Mouse (Mus musculus) MEL (cell line): ENCODE results near the gene Slc5a5. TPM values are rescaled to one million over a fixed set of nuclear protein-coding genes. Genes with fewer than 3 reads are reported as not detected.

Experiments
- DNase-seq: peaks from one replicate; pipeline ENCODE4 v3.0.0; 2011; ENCODE audit warnings: low read depth, low spot score
- H3K27ac ChIP-seq: 2 replicates; pipeline ENCODE4 v1.5.1; 2012; ENCODE audit warnings: low read depth, mild to moderate bottlenecking, control low read depth, low read length, moderate library complexity; ENCODE audit not compliant: control insufficient read depth
- H3K27me3 ChIP-seq, 2 experiments: fragments of 150-350 bp in 1 of 2; sonication (generic) in 1 of 2; 2 replicates each; pipeline ENCODE4 v1.6.1; 2012; ENCODE audit warnings: low read length in 2 of 2, mild to moderate bottlenecking in 2 of 2, improper control_type of control experiment in 1 of 2, moderate library complexity in 1 of 2; ENCODE audit not compliant: insufficient read depth in 2 of 2, control insufficient read depth in 1 of 2
- H3K36me3 ChIP-seq, 2 experiments: 2 replicates each; pipeline ENCODE4 v1.6.1; 2012 to 2014; ENCODE audit warnings: low read length in 2 of 2, improper control_type of control experiment in 1 of 2, inconsistent platforms in 1 of 2, mild to moderate bottlenecking in 1 of 2; ENCODE audit not compliant: insufficient read depth in 2 of 2, control insufficient read depth in 1 of 2
- H3K4me1 ChIP-seq, 2 experiments: fragments of 150-350 bp in 1 of 2; sonication (generic) in 1 of 2; 2 replicates each; pipeline ENCODE4 v1.6.1; 2012; ENCODE audit warnings: low read length in 2 of 2, improper control_type of control experiment in 1 of 2, mild to moderate bottlenecking in 1 of 2; ENCODE audit not compliant: insufficient read depth in 2 of 2, control insufficient read depth in 1 of 2
- H3K4me3 ChIP-seq, 2 experiments: fragments of 150-350 bp in 1 of 2; sonication (generic) in 1 of 2; 2 replicates each; pipeline ENCODE4 v1.5.1; 2012; ENCODE audit warnings: low read depth in 2 of 2, low read length in 2 of 2, mild to moderate bottlenecking in 2 of 2, moderate library complexity in 2 of 2, control low read depth in 1 of 2, improper control_type of control experiment in 1 of 2; ENCODE audit not compliant: control insufficient read depth in 1 of 2, insufficient read depth in 1 of 2
- H3K79me2 ChIP-seq: 2 replicates; pipeline ENCODE4 v1.6.1; 2012; ENCODE audit warnings: mild to moderate bottlenecking, low read length, moderate library complexity; ENCODE audit not compliant: control insufficient read depth, poor library complexity, insufficient read depth
- H3K9ac ChIP-seq: 2 replicates; pipeline ENCODE4 v1.6.1; 2012; ENCODE audit warnings: low read depth, mild to moderate bottlenecking, control low read depth, low read length, moderate library complexity; ENCODE audit not compliant: control insufficient read depth, poor library complexity, severe bottlenecking
- H3K9me3 ChIP-seq: fragments of 150-350 bp; sonication (generic); replicated peaks from 2 replicates; pipeline ENCODE4 v1.6.1; 2012; ENCODE audit warnings: mild to moderate bottlenecking, low read length, improper control_type of control experiment, moderate library complexity; ENCODE audit not compliant: insufficient read depth
- BHLHE40 ChIP-seq: IDR thresholded peaks from 2 replicates; pipeline ENCODE4 v1.6.1; 2012; ENCODE audit warnings: low read depth, mild to moderate bottlenecking, inconsistent platforms, low read length, improper control_type of control experiment, borderline replicate concordance
- CTCF ChIP-seq, 3 experiments: IDR thresholded peaks in 2 of 3; conservative IDR thresholded peaks in 1 of 3; 2 replicates each; pipeline ENCODE4 v1.5.1; 2011 to 2012; ENCODE audit warnings: low read length in 3 of 3, low read depth in 2 of 3, mild to moderate bottlenecking in 2 of 3, improper control_type of control experiment in 1 of 3, inconsistent platforms in 1 of 3, mixed read lengths in 1 of 3, moderate library complexity in 1 of 3; ENCODE audit not compliant: control insufficient read depth in 1 of 3, insufficient read depth in 1 of 3, poor library complexity in 1 of 3, severe bottlenecking in 1 of 3
- ELF1 ChIP-seq: IDR thresholded peaks from 2 replicates; pipeline ENCODE4 v1.6.1; 2014; ENCODE audit warnings: low read depth, mild to moderate bottlenecking, inconsistent platforms, low read length, improper control_type of control experiment, moderate library complexity
- GABPA ChIP-seq: IDR thresholded peaks from 2 replicates; pipeline ENCODE4 v1.6.1; 2012; ENCODE audit warnings: low read depth, mild to moderate bottlenecking, inconsistent platforms, low read length, improper control_type of control experiment, moderate library complexity
- GATA1 ChIP-seq: IDR thresholded peaks from 2 replicates; pipeline ENCODE4 v1.6.1; 2011; ENCODE audit warnings: low read depth, low read length, improper control_type of control experiment
- HCFC1 ChIP-seq: IDR thresholded peaks from 2 replicates; pipeline ENCODE4 v1.6.1; 2012; ENCODE audit warnings: low read depth, mild to moderate bottlenecking, inconsistent platforms, low read length, improper control_type of control experiment, moderate library complexity
- JUND ChIP-seq: IDR thresholded peaks from 2 replicates; pipeline ENCODE4 v1.6.1; 2011; ENCODE audit warnings: low read depth, mild to moderate bottlenecking, improper control_type of control experiment, low read length
- KAT2A ChIP-seq: conservative IDR thresholded peaks from 2 replicates; pipeline ENCODE4 v1.6.1; 2012; ENCODE audit warnings: low read depth, low read length, improper control_type of control experiment, inconsistent platforms
- MAFK ChIP-seq: IDR thresholded peaks from 2 replicates; pipeline ENCODE4 v1.6.1; 2011; ENCODE audit warnings: low read depth, mild to moderate bottlenecking, low read length, improper control_type of control experiment, borderline replicate concordance
- MAX ChIP-seq: IDR thresholded peaks from 2 replicates; pipeline ENCODE4 v1.6.1; 2011; ENCODE audit warnings: low read length, improper control_type of control experiment
- MAZ ChIP-seq: IDR thresholded peaks from 2 replicates; pipeline ENCODE4 v1.6.1; 2012; ENCODE audit warnings: low read depth, mild to moderate bottlenecking, inconsistent platforms, low read length, improper control_type of control experiment
- MEF2A ChIP-seq: IDR thresholded peaks from 2 replicates; pipeline ENCODE4 v1.6.1; 2014; ENCODE audit warnings: low read depth, mild to moderate bottlenecking, inconsistent platforms, low read length, improper control_type of control experiment; ENCODE audit not compliant: poor library complexity, insufficient replicate concordance, severe bottlenecking; ENCODE audit errors: extremely low read depth
- MXI1 ChIP-seq: IDR thresholded peaks from 2 replicates; pipeline ENCODE4 v1.6.1; 2011; ENCODE audit warnings: mild to moderate bottlenecking, low read depth, low read length, improper control_type of control experiment
- MYB ChIP-seq: IDR thresholded peaks from 2 replicates; pipeline ENCODE4 v1.6.1; 2011; ENCODE audit warnings: mild to moderate bottlenecking, low read depth, low read length, improper control_type of control experiment
- MYC ChIP-seq: IDR thresholded peaks from 2 replicates; pipeline ENCODE4 v1.6.1; 2011; ENCODE audit warnings: low read depth, mild to moderate bottlenecking, low read length, improper control_type of control experiment, moderate library complexity
- NELFE ChIP-seq: IDR thresholded peaks from 2 replicates; pipeline ENCODE4 v1.6.1; 2011; ENCODE audit warnings: low read depth, low read length, improper control_type of control experiment
- NRF1 ChIP-seq: IDR thresholded peaks from 2 replicates; pipeline ENCODE4 v1.6.1; 2014; ENCODE audit warnings: low read depth, mild to moderate bottlenecking, inconsistent platforms, low read length, improper control_type of control experiment, moderate library complexity; ENCODE audit not compliant: poor library complexity, insufficient read depth, severe bottlenecking
- POLR2A ChIP-seq, 2 experiments: IDR thresholded peaks; 2 replicates each; pipeline ENCODE4 v1.6.1; 2011 to 2012; ENCODE audit warnings: low read length in 2 of 2, mild to moderate bottlenecking in 2 of 2, control low read depth in 1 of 2, improper control_type of control experiment in 1 of 2, low read depth in 1 of 2, moderate library complexity in 1 of 2; ENCODE audit not compliant: control insufficient read depth in 1 of 2, insufficient read depth in 1 of 2, poor library complexity in 1 of 2
- POLR2AphosphoS2 ChIP-seq: IDR thresholded peaks from 2 replicates; pipeline ENCODE4 v1.6.1; 2011; ENCODE audit warnings: low read length, improper control_type of control experiment
- SIN3A ChIP-seq: IDR thresholded peaks from 2 replicates; pipeline ENCODE4 v1.6.1; 2012; ENCODE audit warnings: low read length, improper control_type of control experiment, inconsistent platforms
- TAL1 ChIP-seq: IDR thresholded peaks from 2 replicates; pipeline ENCODE4 v1.6.1; 2012; ENCODE audit warnings: mild to moderate bottlenecking, inconsistent platforms, low read length, moderate library complexity, mixed read lengths
- TCF12 ChIP-seq: IDR thresholded peaks from 2 replicates; pipeline ENCODE4 v1.6.1; 2014; ENCODE audit warnings: low read depth, mild to moderate bottlenecking, inconsistent platforms, low read length, improper control_type of control experiment, moderate library complexity
- UBTF ChIP-seq: IDR thresholded peaks from 2 replicates; pipeline ENCODE4 v1.6.1; 2012; ENCODE audit warnings: low read depth, mild to moderate bottlenecking, inconsistent platforms, low read length, improper control_type of control experiment, moderate library complexity, borderline replicate concordance; ENCODE audit not compliant: insufficient read depth
- USF1 ChIP-seq: IDR thresholded peaks from 2 replicates; pipeline ENCODE4 v1.6.1; 2014; ENCODE audit warnings: low read depth, mild to moderate bottlenecking, inconsistent platforms, low read length, improper control_type of control experiment, moderate library complexity
- ZC3H11A ChIP-seq: IDR thresholded peaks from 2 replicates; pipeline ENCODE4 v1.6.1; 2012; ENCODE audit warnings: low read depth, mild to moderate bottlenecking, inconsistent platforms, low read length, improper control_type of control experiment
- ZNF384 ChIP-seq: IDR thresholded peaks from 2 replicates; pipeline ENCODE4 v1.6.1; 2012; ENCODE audit warnings: low read depth, mild to moderate bottlenecking, inconsistent platforms, low read length, improper control_type of control experiment
- polyA plus RNA-seq, 2 experiments: library from polyadenylated mRNA; stranded (reverse) in 1 of 2; unstranded in 1 of 2; fragments of >175 nt in 1 of 2; fragments of >200 nt in 1 of 2; gene quantifications; 2 replicates each; pipeline versions ENCODE4 v1.2.1 to v1.2.4; 2012; ENCODE audit warnings: low replicate concordance in 2 of 2, low read depth in 1 of 2; ENCODE audit not compliant: insufficient read length in 2 of 2, insufficient read depth in 1 of 2, missing spikeins in 1 of 2
- total RNA-seq: library from RNA; depleted of rRNA; stranded (reverse); fragments of 300-350 nt; gene quantifications from 2 replicates; pipeline ENCODE4 v1.2.3, GENCODE M21; 2012

Gene Slc5a5
- total and polyA plus RNA-seq, 3 experiments: 0.12 to 0.36 TPM; not detected in 1

DNA sequence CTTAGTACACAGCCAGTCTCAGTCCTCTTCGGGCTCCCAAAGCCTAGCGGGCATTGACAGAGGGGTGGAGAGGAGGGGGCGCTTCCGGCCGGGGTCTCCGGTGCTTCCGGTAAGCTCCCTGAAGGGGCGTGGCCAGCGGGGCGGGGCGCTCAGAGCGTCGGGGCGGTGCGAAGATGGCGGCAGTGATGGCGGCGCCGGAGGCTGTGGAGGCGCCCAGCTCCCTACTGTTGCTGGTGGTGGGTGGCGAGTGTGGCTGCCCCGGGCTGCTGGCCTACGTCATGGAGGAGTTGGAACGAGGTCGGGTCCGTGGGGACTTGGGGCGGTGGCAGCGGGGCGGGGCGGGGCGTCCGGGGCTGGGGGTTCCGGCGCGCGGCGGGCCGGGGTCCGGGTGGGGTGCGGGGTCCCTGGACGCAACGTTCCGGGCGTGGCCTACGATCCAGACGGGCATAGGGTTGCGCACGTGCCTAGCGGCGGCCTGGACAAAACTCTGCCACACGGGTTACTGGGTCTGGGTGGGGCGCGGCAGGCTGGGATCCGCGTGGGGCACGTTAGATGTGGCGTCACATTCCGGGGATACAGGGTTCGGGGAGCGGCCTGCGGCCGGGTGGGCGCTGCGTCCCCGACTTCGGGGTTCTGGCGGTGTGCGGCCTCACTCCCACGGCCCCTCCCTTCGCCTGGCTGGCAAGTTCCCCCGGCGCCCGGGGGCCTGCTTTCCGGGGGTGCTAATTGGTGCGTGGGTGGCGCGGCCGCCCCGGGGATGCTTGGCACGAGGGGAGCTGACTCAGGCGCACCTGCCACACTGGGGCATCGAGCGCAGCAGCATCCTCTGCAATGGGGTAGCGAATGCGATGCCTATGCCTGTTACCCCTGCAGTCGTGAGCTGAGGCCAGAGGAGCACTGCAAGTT, 13.5 kb upstream of the Slc5a5 start, which contains the start of gene Map1s:
Gene Map1s (plus strand): TSS at position 102 of the 906 bp plus-strand sequence.
- Histone ChIP-seq H3K4me1 (peaks cover 0 to 32% of the 10 kb centered on the region in 2 experiments; a peak in 3 of 4 replicates), H3K27me3 (no peaks in the 10 kb centered on the region), H3K27ac (peak within 1 kb of the TSS; percentile 88), H3K9ac (peak within 1 kb of the TSS; percentile 92), H3K36me3 (peaks cover 0 to 16% of the 10 kb centered on the region in 2 experiments; a peak in 2 of 4 replicates), H3K79me2 (peaks cover 29% of the 10 kb centered on the region), H3K4me3 (peak within 1 kb of the TSS; percentile 78 to 80), H3K9me3 (no peaks in the 10 kb centered on the region)
- TF ChIP-seq BHLHE40 (peak; percentile 92), GATA1 (no peak), USF1 (peak; percentile 63), JUND (no peak), NELFE (peak; percentile 62), KAT2A (no peak; the same call in 1 of the 2 replicates), POLR2A (IDR thresholded peaks at IDR 0.05; ENCODE audit: control insufficient read depth in 1 of 2, insufficient read depth in 1 of 2, low read depth in 1 of 2, low read length in 2 of 2, poor library complexity in 1 of 2) (peak; percentile 78 to 81), CTCF (IDR thresholded peaks at IDR 0.05 in 2 of 3, conservative IDR thresholded peaks at IDR 0.05 in 1 of 3; ENCODE audit: control insufficient read depth in 1 of 3, insufficient read depth in 1 of 3, low read depth in 2 of 3, low read length in 3 of 3, poor library complexity in 1 of 3, severe bottlenecking in 1 of 3) (no peak), ELF1 (peak; percentile 46; the same call in 1 of the 2 replicates), POLR2AphosphoS2 (peak; percentile 55; the same call in 1 of the 2 replicates), TCF12 (no peak; the same call in 1 of the 2 replicates), MYB (no peak), MAZ (peak; percentile 81; the same call in 1 of the 2 replicates), NRF1 (0 out of 2 replicates have a peak, but pooled peaks have one; percentile 6), GABPA (no peak), ZC3H11A (no peak), UBTF (no peak), MAX (peak; percentile 76), HCFC1 (peak; percentile 75), MYC (peak; percentile 76), MXI1 (peak; percentile 89), ZNF384 (no peak), TAL1 (no peak), SIN3A (peak; percentile 63), MEF2A (no peak), MAFK (no peak)
- peak; percentile 90 for DNase-seq
